Mouse (Mus musculus): ENCODE results near the gene Zfp266.
"Not testable (repeated sequence)": the region's sequence is repeated elsewhere in the genome, so short reads cannot be mapped to it uniquely, and the experiment has no call there.

Zfp266 gene

GRCm38 (mm10) chr9:20521306-20521957, at the start of gene Zfp266:
TSS of gene Zfp266 (minus strand) at chr9:20521417.
- peak; percentile 97 for DNase-seq (ENCODE audit: low read depth, low spot score)

- DNase-seq (ENCODE audit: low read depth, low spot score), result not testable (repeated sequence)
Observed at GRCm38 (mm10) chr9:20565326-20566030, 44.3 kb upstream of the Zfp266 start.

- DNase-seq (ENCODE audit: low read depth, low spot score), result no peak
Observed at GRCm38 (mm10) chr9:20562177-20562576, 41.0 kb upstream of the Zfp266 start.

- no peak for DNase-seq (ENCODE audit: low read depth, low spot score)
Observed at GRCm38 (mm10) chr9:20552698-20553097, 31.5 kb upstream of the Zfp266 start.

- no peak for DNase-seq (ENCODE audit: low read depth, low spot score)
Observed at GRCm38 (mm10) chr9:20551781-20552275, 30.6 kb upstream of the Zfp266 start.

- DNase-seq (ENCODE audit: low read depth, low spot score), result peak; percentile 79
Observed at GRCm38 (mm10) chr9:20545151-20545550, 23.9 kb upstream of the Zfp266 start.

GRCm38 (mm10) chr9:20544070-20544821, 23.0 kb upstream of the Zfp266 start:
- peak; percentile 89 for DNase-seq (ENCODE audit: low read depth, low spot score)

GRCm38 (mm10) chr9:20543496-20543895, 22.3 kb upstream of the Zfp266 start:
- DNase-seq (ENCODE audit: low read depth, low spot score), result no peak

- no peak for DNase-seq (ENCODE audit: low read depth, low spot score)
Observed at GRCm38 (mm10) chr9:20536598-20536997, 15.4 kb upstream of the Zfp266 start.

- peak; percentile 59 for DNase-seq (ENCODE audit: low read depth, low spot score)
Observed at GRCm38 (mm10) chr9:20534326-20534926, 13.2 kb upstream of the Zfp266 start.

GRCm38 (mm10) chr9:20520531-20521210, 546 bp downstream of the Zfp266 start:
- DNase-seq (ENCODE audit: low read depth, low spot score), result peak; percentile 43

GRCm38 (mm10) chr9:20519949-20520348, 1.3 kb downstream of the Zfp266 start:
- no peak for DNase-seq (ENCODE audit: low read depth, low spot score)

GRCm38 (mm10) chr9:20518708-20519107, 2.5 kb downstream of the Zfp266 start:
- no peak for DNase-seq (ENCODE audit: low read depth, low spot score)

- no peak for DNase-seq (ENCODE audit: low read depth, low spot score)
Observed at GRCm38 (mm10) chr9:20517727-20518126, 3.5 kb downstream of the Zfp266 start.

- no peak for DNase-seq (ENCODE audit: low read depth, low spot score)
Observed at GRCm38 (mm10) chr9:20514016-20514415, 7.2 kb downstream of the Zfp266 start.

- DNase-seq (ENCODE audit: low read depth, low spot score), result no peak
Observed at GRCm38 (mm10) chr9:20512714-20513113, 8.5 kb downstream of the Zfp266 start.

GRCm38 (mm10) chr9:20511645-20512044, 9.6 kb downstream of the Zfp266 start:
- no peak for DNase-seq (ENCODE audit: low read depth, low spot score)

- DNase-seq (ENCODE audit: low read depth, low spot score), result no peak
Observed at GRCm38 (mm10) chr9:20510346-20510745, 10.9 kb downstream of the Zfp266 start.

GRCm38 (mm10) chr9:20509676-20510075, 11.5 kb downstream of the Zfp266 start:
- no peak for DNase-seq (ENCODE audit: low read depth, low spot score)

- no peak for DNase-seq (ENCODE audit: low read depth, low spot score)
Observed at GRCm38 (mm10) chr9:20504801-20505200, 16.4 kb downstream of the Zfp266 start.

- DNase-seq (ENCODE audit: low read depth, low spot score), result peak; percentile 49
Observed at GRCm38 (mm10) chr9:20493281-20493680, 27.9 kb downstream of the Zfp266 start.

Data from brain, adult 2 months (tissue).